Mouse (Mus musculus) embryo, embryonic 10.5 days (tissue): ENCODE measurements around the gene Actr5.
A peak's percentile ranks its signal among the peaks of the same experiment; 100 is the strongest.

ENCODE experiments used
- DNase-seq: peaks from one replicate; pipeline ENCODE4 v3.0.0-alpha.2; 2015; ENCODE audit warnings: low spot score

The Actr5 gene

DNA sequence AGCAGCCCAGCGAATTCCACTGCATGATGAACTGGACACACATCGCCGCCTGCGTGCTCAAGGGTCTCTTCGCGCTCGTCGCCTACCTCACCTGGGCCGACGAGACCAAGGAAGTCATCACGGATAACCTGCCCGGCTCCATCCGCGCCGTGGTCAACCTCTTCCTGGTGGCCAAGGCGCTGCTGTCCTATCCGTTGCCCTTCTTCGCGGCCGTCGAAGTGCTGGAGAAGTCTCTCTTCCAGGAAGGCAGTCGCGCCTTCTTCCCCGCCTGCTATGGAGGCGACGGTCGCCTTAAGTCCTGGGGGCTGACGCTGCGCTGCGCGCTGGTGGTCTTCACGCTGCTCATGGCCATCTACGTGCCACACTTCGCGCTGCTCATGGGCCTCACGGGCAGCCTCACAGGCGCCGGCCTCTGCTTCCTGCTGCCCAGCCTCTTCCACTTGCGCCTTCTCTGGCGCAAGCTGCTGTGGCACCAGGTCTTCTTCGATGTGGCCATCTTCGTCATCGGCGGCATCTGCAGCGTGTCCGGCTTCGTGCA lies 10.2 kb upstream of the Actr5 start:
- no peak for DNase-seq

DNA sequence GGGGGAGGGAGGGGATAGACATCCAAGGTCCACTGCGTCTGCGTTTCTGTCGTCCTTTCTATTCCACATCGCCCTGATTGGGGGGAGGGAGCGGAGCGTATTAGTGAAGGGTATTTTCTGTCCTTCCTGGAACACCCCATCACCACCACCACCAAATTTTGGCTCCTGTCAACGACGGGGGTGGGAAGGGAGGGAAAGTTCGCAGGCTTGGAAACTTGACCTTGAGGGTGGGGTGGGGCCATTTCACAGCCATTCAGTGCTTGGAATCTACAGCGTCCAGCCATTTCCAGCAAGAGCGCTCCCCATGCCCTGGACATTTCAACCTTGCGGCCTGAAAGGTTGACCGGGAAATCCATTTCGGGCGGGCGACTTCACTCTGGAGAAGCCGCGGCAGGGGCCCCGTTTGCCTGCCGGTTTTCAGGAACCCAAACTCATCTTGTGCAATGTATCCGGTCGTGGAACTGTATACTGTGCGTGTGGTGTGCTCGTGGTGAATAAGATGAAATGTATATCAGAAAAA lies 9.5 kb upstream of the Actr5 start:
- no peak for DNase-seq

DNA sequence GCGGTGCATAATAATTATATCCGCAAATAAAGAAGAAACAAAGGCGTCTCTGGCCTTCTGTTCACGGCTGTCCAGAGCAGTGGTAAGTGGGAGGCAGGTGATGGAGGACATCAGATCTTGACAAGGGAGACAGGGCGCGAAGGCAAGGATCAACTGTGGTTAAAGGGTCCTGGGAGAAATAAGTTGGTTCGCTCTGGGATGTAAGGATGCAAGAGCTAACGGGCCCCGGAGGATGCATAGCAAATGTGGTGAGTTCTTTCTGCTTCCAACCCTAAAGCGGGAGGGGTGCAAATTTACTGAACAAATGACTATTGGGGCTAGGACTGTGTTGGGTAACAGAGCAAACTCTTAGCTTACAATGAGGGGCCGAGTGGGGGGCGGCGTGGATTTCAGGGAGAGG lies 9.0 kb upstream of the Actr5 start:
- no peak for DNase-seq

GRCm38 (mm10) chr2:158616296-158616695 lies 8.4 kb upstream of the Actr5 start:
- DNase-seq: no peak

GRCm38 (mm10) chr2:158616790-158617189 lies 7.9 kb upstream of the Actr5 start:
- no peak for DNase-seq

DNA sequence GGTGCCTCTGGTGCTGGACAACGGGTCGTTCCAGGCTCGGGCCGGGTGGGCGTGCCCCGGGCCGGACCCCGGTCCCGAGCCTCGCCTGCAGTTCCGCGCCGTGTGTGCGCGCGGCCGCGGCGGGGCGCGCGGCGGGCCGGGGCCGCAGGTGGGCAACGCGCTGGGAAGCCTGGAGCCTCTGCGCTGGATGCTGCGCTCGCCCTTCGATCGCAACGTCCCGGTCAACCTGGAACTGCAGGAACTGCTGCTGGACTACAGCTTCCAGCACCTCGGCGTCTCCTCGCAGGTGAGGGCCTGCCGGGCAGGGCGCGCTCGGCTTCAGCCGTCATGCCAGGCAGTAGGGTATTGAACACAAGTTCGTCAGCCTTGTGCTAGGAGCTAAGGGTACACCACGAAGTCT lies 543 bp downstream of the Actr5 start:
- DNase-seq: no peak

- DNase-seq: no peak
Observed at GRCm38 (mm10) chr2:158625697-158626096, 1.0 kb downstream of the Actr5 start.

DNA sequence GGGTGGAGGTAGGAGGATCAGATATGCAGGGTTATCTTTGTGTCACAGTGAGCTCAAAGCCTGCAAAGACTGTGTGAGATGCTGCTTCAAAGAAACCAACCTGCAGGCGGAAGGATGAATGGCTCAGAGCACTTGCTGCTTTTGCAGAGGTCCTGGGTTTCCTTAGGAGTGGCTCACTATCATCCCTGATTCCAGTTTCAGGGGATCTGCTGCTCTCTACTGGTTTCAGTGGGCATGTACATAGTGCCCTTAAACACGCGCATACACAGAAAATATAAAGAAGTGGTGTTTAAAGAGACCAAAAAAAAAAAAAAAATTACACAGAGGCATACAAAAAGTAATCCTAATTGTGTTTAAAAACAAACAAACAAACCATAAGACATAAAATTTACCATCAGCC lies 4.2 kb downstream of the Actr5 start:
- peak; percentile 57 for DNase-seq

GRCm38 (mm10) chr2:158629414-158629813 lies 4.7 kb downstream of the Actr5 start:
- DNase-seq: peak; percentile 72

GRCm38 (mm10) chr2:158631873-158632272 lies 7.2 kb downstream of the Actr5 start:
- no peak for DNase-seq

DNA sequence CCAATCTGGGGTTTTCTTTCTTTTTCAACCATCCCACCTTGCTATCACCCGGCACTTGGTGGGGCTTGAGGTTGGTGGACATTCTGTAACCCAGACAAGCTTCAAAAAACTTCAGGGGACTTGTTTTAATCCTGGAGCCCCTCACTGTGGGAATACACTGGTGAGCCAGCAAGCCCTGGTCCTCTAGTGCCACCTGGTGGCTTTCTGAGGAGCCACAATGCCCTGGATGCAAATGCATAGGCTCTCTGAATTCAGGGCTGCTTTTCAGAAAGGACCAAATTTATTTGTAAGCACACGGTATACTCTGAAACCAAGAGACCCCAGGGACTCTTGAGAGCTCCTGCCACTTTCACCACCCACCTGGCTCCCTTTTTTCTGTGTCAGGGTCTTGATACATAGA lies 17.2 kb downstream of the Actr5 start:
- DNase-seq: peak; percentile 85

DNA sequence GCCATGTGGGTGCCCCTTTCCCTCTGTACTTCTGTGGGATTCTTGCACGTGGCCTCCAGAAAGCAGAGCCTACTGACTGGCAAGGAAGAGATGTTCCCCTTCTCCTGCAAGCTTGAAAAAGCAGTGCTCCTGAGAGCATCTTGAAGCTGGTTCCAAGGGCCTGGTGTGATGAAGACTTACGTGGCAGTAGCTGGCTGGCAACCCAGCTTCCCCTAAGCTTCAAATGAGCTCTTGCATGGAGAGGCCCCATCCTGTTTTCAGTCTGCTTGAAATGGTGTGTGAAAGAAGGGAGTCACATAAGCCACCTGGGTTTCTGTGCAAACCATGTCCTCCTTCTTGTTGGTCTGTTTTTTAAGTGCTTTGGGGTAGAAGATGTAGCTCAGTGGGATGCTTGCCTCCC lies 17.9 kb downstream of the Actr5 start:
- no peak for DNase-seq

DNA sequence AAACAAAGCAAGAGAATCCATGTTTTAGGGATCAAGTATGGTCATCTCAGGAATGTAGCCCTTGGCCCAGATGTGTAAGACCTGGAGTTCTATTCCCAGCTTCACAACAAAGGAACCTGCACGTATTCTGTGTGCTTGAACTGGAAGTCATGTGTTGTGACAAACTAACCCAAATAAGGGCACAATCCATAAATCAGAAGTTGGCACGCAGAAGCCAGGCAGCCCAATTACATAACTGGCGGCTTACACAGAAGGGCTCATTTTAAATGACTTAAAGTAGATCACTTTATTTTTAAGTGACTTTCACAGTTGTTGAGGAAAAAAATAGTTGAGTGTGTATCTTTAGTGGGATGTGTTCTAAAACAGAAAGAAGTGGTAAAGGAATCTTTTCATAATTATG lies 19.1 kb downstream of the Actr5 start:
- no peak for DNase-seq

DNA sequence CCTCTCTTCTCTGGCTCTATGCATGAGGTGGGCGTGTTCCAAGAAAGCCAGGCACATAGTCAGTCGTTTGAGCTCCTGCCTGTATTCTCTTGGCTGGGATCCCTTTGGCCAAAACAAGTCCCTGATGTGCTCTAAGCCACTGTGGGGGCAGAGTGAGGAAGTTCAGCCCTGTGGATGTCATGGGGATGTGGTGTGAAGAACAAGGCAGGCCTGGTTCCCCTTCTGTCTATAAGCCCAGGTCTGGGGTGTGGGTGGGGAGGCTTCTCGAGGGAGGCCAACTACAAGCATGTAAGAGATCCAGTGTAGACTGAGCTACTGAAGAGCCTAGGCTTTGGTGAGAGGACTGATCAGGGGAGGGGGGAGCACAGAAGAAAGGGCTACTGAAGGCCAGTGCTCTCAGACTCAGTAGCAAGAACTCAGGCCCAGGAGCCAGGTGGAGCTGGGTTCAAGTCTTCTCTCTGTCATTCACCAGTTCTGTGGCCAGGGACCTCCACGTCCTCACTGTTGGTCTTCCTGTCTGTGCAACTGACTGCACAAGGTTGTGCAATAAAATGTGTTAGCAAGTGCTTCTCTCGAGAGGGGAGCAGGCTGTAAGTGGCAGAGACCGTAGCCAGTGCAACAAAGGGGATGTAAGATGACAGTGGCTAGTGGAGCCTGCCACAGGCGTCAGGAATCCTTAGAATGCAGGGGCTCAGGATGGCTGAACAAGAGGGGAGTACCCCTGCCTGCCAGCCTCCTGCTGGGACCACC lies 26.6 kb downstream of the Actr5 start:
- DNase-seq: no peak

- peak; percentile 88 for DNase-seq
Observed at GRCm38 (mm10) chr2:158652985-158653384, 28.3 kb downstream of the Actr5 start.

DNA sequence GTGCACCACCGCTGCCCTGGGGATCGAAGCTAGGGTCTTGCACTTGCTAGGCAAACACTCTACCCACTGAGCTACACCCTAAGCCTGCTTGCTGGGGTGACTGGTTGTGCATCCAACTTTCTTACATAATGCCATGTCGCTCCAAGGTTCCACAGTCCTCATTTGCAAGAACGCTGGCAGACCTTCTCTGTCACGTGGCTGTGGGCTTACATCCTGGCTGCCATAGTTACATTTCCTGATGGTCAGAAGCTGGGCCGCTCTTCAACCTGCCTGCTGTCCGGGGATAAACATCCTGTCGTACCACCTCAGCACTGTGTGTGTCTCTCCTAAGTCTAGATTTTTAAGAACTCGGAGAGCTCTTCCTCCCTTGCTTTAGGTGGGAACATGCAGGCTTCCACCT lies 30.0 kb downstream of the Actr5 start:
- no peak for DNase-seq

GRCm38 (mm10) chr2:158655806-158656205 lies 31.1 kb downstream of the Actr5 start:
- no peak for DNase-seq

- no peak for DNase-seq
Observed at GRCm38 (mm10) chr2:158658822-158659221, 34.1 kb downstream of the Actr5 start.

DNA sequence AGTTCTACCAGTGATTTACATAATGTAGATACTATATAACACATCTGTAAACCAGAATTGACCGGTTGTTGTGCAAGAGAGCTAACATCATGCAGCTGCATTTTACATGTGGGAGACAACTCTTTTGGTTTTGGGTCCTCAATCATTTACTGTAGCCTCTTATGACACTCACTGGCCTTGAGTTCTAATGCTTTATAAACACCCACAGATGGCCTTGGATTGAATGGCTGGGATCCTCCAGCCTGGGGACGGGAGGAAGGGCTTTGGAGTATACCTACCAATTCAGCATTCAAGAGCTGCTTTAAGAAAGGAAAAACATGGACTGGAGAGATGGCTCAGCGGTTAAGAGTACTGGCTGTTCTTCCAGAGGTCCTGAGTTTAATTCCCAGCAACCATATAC lies 34.7 kb downstream of the Actr5 start:
- no peak for DNase-seq

DNA sequence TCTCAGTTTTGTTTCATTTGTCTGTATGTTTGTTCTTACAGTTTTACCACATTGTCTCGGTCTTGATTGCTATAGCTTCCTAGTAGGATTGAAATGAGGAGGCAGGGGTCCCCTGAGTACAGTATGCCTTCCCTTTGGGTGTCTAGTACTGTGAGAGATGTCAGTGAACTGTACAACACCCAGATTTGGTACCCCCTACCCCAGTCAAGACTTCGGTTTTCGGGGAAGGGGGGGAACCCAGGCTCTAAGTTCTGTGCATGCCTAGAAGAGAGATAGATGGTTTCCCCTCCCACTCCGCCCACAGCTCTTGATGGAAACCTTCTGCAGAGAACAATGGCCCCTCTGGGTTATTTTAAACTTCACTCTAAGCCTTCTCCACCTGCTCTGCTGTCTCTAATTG lies 40.4 kb downstream of the Actr5 start, which contains the start of gene Ppp1r16b:
Gene Ppp1r16b (plus strand): TSS at position 301 of the 400 bp plus-strand sequence.
- DNase-seq: no peak

GRCm38 (mm10) chr2:158666071-158666800 lies 41.5 kb downstream of the Actr5 start:
- no peak for DNase-seq

- peak; percentile 75 for DNase-seq
Observed at GRCm38 (mm10) chr2:158667022-158667670, 42.5 kb downstream of the Actr5 start.
